Mouse (Mus musculus) heart, postnatal 0 days (tissue): ENCODE measurements at regions not wholly inside any gene's neighbourhood (a gene's known extent, or its start where the extent isn't known, plus 50 kb on each side); places are given as distances from the start of the nearest gene placed in this dataset.

Source experiments
- ATAC-seq: fragments of 200-750 bp; cut with Nextera tagmentation; 2 replicates; pipeline ENCODE4 v1.8.0; 2017; ENCODE audit warnings: low read depth, moderate number of reproducible peaks, moderate library complexity; ENCODE audit not compliant: insufficient read depth
- DNase-seq: peaks from one replicate; pipeline ENCODE4 v3.0.0-alpha.2; 2016; ENCODE audit warnings: low spot score
- H3K27ac ChIP-seq: fragments of 300-500 bp; sonication (generic); 2 replicates; pipeline ENCODE4 v1.5.1; 2014; ENCODE audit warnings: low read depth, mild to moderate bottlenecking
- H3K27me3 ChIP-seq: fragments of 300-500 bp; sonication (generic); 2 replicates; pipeline ENCODE4 v1.6.1; 2014; ENCODE audit warnings: low read length, mixed read lengths; ENCODE audit not compliant: control insufficient read depth, insufficient read depth
- H3K36me3 ChIP-seq: fragments of 300-500 bp; sonication (generic); replicated peaks from 2 replicates; pipeline ENCODE4 v1.6.1; 2014; ENCODE audit warnings: low read length, mixed read lengths; ENCODE audit not compliant: control insufficient read depth, insufficient read depth
- H3K4me1 ChIP-seq: fragments of 300-500 bp; sonication (generic); 2 replicates; pipeline ENCODE4 v1.6.1; 2014; ENCODE audit warnings: antibody characterized with exemption; ENCODE audit not compliant: control insufficient read depth, insufficient read depth
- H3K4me2 ChIP-seq: fragments of 300-500 bp; sonication (generic); 2 replicates; pipeline ENCODE4 v1.6.1; 2014; ENCODE audit warnings: low read depth, mild to moderate bottlenecking, low read length, moderate library complexity
- H3K4me3 ChIP-seq: fragments of 300-500 bp; sonication (generic); 2 replicates; pipeline ENCODE4 v1.5.1; 2014; ENCODE audit warnings: low read depth, low read length
- H3K9ac ChIP-seq: fragments of 300-500 bp; sonication (generic); replicated peaks from 2 replicates; pipeline ENCODE4 v1.6.1; 2014; ENCODE audit warnings: low read depth, low read length, mixed read lengths
- H3K9me3 ChIP-seq: fragments of 300-500 bp; sonication (generic); replicated peaks from 2 replicates; pipeline ENCODE4 v1.6.1; 2016; ENCODE audit warnings: low read length; ENCODE audit not compliant: control insufficient read depth
- CTCF ChIP-seq: IDR thresholded peaks from 2 replicates; pipeline ENCODE4 v1.5.1; 2016; ENCODE audit warnings: antibody characterized with exemption, control low read depth, low read depth
- EP300 ChIP-seq: IDR thresholded peaks from 2 replicates; pipeline ENCODE4 v1.6.1; 2016; ENCODE audit warnings: antibody characterized with exemption, low read depth
- WGBS: fragments of 180-500 bp; shearing (Covaris S2); extraction: QIAGEN DNeasy Blood & Tissue Kit; methylation state at CpG from one replicate; pipeline ENCODE4 v1.1.7; 2014; 5-methylcytosine and 5-hydroxymethylcytosine counted together

- no peaks in the 10 kb centered on the region for H3K9me3 ChIP-seq
- ATAC-seq, result no peak
- no peak for TF ChIP-seq CTCF
- no peak for TF ChIP-seq EP300
Measured at GRCm38 (mm10) chr13:20039590-20039989, 50.8 kb upstream of the Elmo1 start.

GRCm38 (mm10) chr13:20038463-20038862 is 51.9 kb upstream of the Elmo1 start:
- ATAC-seq (no peak), DNase-seq (peak; percentile 14)
- Histone ChIP-seq H3K4me1 (no peaks in the 10 kb centered on the region), H3K9me3 (no peaks in the 10 kb centered on the region), H3K27me3 (no peaks in the 10 kb centered on the region), H3K9ac (no peak overlapping the region), H3K27ac (no peak overlapping the region), H3K4me3 (no peak overlapping the region), H3K4me2 (no peak overlapping the region), H3K36me3 (no peaks in the 10 kb centered on the region)
- WGBS, result 25% methylated on average over 11 of the region's 11 CpGs
- TF ChIP-seq CTCF, result peak; percentile 44
- no peak for TF ChIP-seq EP300

More at GRCm38 (mm10) chr13:20039590-20039989, 50.8 kb upstream of the Elmo1 start:
- Histone ChIP-seq H3K9ac (no peak overlapping the region), H3K36me3 (no peaks in the 10 kb centered on the region), H3K4me1 (no peaks in the 10 kb centered on the region), H3K27ac (no peak overlapping the region), H3K4me2 (no peak overlapping the region), H3K27me3 (no peaks in the 10 kb centered on the region), H3K4me3 (no peak overlapping the region)
- 88% methylated on average over 7 of the region's 7 CpGs for WGBS
- DNase-seq, result no peak

GRCm38 (mm10) chr13:20037436-20037835 is 53.0 kb upstream of the Elmo1 start:
- H3K4me2 ChIP-seq, result no peak overlapping the region
- H3K4me1 ChIP-seq, result no peaks in the 10 kb centered on the region
- ATAC-seq (no peak), DNase-seq (no peak)
- WGBS, result 79% methylated on average over 7 of the region's 7 CpGs
- no peaks in the 10 kb centered on the region for H3K9me3 ChIP-seq
- H3K27ac ChIP-seq, result no peak overlapping the region
- H3K4me3 ChIP-seq, result no peak overlapping the region
- no peaks in the 10 kb centered on the region for H3K27me3 ChIP-seq
- H3K36me3 ChIP-seq, result no peaks in the 10 kb centered on the region
- H3K9ac ChIP-seq, result no peak overlapping the region
- TF ChIP-seq CTCF (no peak), EP300 (no peak)

- no peaks in the 10 kb centered on the region for H3K9me3 ChIP-seq
- no peaks in the 10 kb centered on the region for H3K4me1 ChIP-seq
- H3K4me3 ChIP-seq, result no peak overlapping the region
- TF ChIP-seq CTCF (no peak), EP300 (no peak)
- DNase-seq, result no peak
- no peaks in the 10 kb centered on the region for H3K27me3 ChIP-seq
- WGBS, result 59% methylated on average over 11 of the region's 11 CpGs
- H3K4me2 ChIP-seq, result no peak overlapping the region
- H3K36me3 ChIP-seq, result no peaks in the 10 kb centered on the region
- no peak overlapping the region for H3K27ac ChIP-seq
- ATAC-seq, result no peak
- H3K9ac ChIP-seq, result no peak overlapping the region
Measured at GRCm38 (mm10) chr13:20033937-20034735, 56.3 kb upstream of the Elmo1 start.

- 54% methylated on average over 5 of the region's 5 CpGs for WGBS
- H3K4me2 ChIP-seq, result no peak overlapping the region
- H3K27ac ChIP-seq, result no peak overlapping the region
- H3K27me3 ChIP-seq, result no peaks in the 10 kb centered on the region
- no peak for TF ChIP-seq EP300
- TF ChIP-seq CTCF, result no peak
- H3K9ac ChIP-seq, result no peak overlapping the region
- no peaks in the 10 kb centered on the region for H3K36me3 ChIP-seq
- no peak overlapping the region for H3K4me3 ChIP-seq
- no peak for ATAC-seq
- H3K9me3 ChIP-seq, result no peaks in the 10 kb centered on the region
- DNase-seq, result no peak
- no peaks in the 10 kb centered on the region for H3K4me1 ChIP-seq
Measured at GRCm38 (mm10) chr13:20031660-20032059, 58.7 kb upstream of the Elmo1 start.

- H3K9ac ChIP-seq, result no peak overlapping the region
- WGBS, result 38% methylated on average over 5 of the region's 5 CpGs
- no peak for ATAC-seq
Measured at GRCm38 (mm10) chr13:20031082-20031481, 59.3 kb upstream of the Elmo1 start.

More at GRCm38 (mm10) chr13:20031082-20031481, 59.3 kb upstream of the Elmo1 start:
- no peak for DNase-seq
- no peaks in the 10 kb centered on the region for H3K36me3 ChIP-seq
- no peaks in the 10 kb centered on the region for H3K4me1 ChIP-seq
- H3K27me3 ChIP-seq, result no peaks in the 10 kb centered on the region
- H3K4me2 ChIP-seq, result no peak overlapping the region
- H3K9me3 ChIP-seq, result no peaks in the 10 kb centered on the region
- no peak overlapping the region for H3K27ac ChIP-seq
- no peak for TF ChIP-seq EP300
- no peak for TF ChIP-seq CTCF
- H3K4me3 ChIP-seq, result no peak overlapping the region
